Comparison of ENCODE assay signal across 24 mouse cellular contexts in genomic region chr6:5027801-5028200, GRCm38 (mm10).
A peak's percentile ranks its signal among the peaks of the same experiment; 100 is the strongest.
DNase-seq lines count a peak whose midpoint lies in the region; ATAC-seq lines count a peak whose summit lies in the region.
"Had no signal": no experiment of that assay in that cellular context is flagged by ENCODE, and none has a peak within 500 bp of the region (broad histone marks: within the 10 kb centered on the region; RNA-seq: fewer than 3 reads in every experiment).

No protein-coding gene starts in this region.

- H3K9ac ChIP-seq in heart, embryonic 11.5 days (ENCODE audit: low read depth, low read length), result 0 out of 2 replicates have a peak overlapping the region, but pooled peaks have one; percentile 16
- H3K9ac ChIP-seq in heart, embryonic 12.5 days, result no peak overlapping the region
- H3K9ac ChIP-seq: embryonic facial prominence, embryonic 15.5 days; forebrain, embryonic 12.5 days; heart, embryonic 13.5 days; hindbrain, embryonic 12.5 days had no signal

- no peaks in the 10 kb centered on the region for H3K9me3 ChIP-seq in heart, embryonic 11.5 days (replicated peaks; ENCODE audit: control insufficient read depth, low read length)
- H3K9me3 ChIP-seq in heart, embryonic 12.5 days (replicated peaks), result no peaks in the 10 kb centered on the region
- H3K9me3 ChIP-seq in limb, embryonic 10.5 days (replicated peaks), result no peaks in the 10 kb centered on the region
- H3K9me3 ChIP-seq: embryonic facial prominence, embryonic 15.5 days; forebrain, embryonic 12.5 days; heart, embryonic 13.5 days; hindbrain, embryonic 12.5 days had no signal

- ATAC-seq in heart, embryonic 11.5 days (replicated peaks; ENCODE audit: insufficient number of reproducible peaks, low FRiP score, low TSS enrichment), result no peak
- no peak for ATAC-seq in heart, embryonic 12.5 days (ENCODE audit: insufficient number of reproducible peaks, low FRiP score)
- no peak for ATAC-seq in megakaryocyte-erythroid progenitor cell, adult 5-6 weeks (replicated peaks; ENCODE audit: low FRiP score, low TSS enrichment, poor library complexity, severe bottlenecking)
- ATAC-seq: forebrain, embryonic 16.5 days had no signal

- no peaks in the 10 kb centered on the region for H3K36me3 ChIP-seq in heart, embryonic 11.5 days (ENCODE audit: control insufficient read depth, insufficient read depth, low read length)
- no peaks in the 10 kb centered on the region for H3K36me3 ChIP-seq in heart, embryonic 12.5 days
- peaks cover 3% of the 10 kb centered on the region; the same call in 1 of the 2 replicates for H3K36me3 ChIP-seq in limb, embryonic 10.5 days
- H3K36me3 ChIP-seq: embryonic facial prominence, embryonic 15.5 days; forebrain, embryonic 12.5 days; heart, embryonic 13.5 days; hindbrain, embryonic 12.5 days had no signal

- 47% methylated on average over 5 of the region's 5 CpGs for whole genome bisulfite sequencing in heart, embryonic 11.5 days (ENCODE audit: insufficient replicate concordance)
- 49% methylated on average over 5 of the region's 5 CpGs for WGBS in heart, embryonic 12.5 days
- WGBS in limb, embryonic 10.5 days, result 59% methylated on average over 5 of the region's 5 CpGs

- no peak overlapping the region for H3K27ac ChIP-seq in heart, embryonic 11.5 days (ENCODE audit: low read depth, low read length)
- H3K27ac ChIP-seq in heart, embryonic 12.5 days (ENCODE audit: poor library complexity, severe bottlenecking), result no peak overlapping the region
- H3K27ac ChIP-seq in limb, embryonic 10.5 days, result peak overlapping the region; percentile 50; the same call in 1 of the 2 replicates
- H3K27ac ChIP-seq: embryonic facial prominence, embryonic 15.5 days; forebrain, embryonic 12.5 days; gastrocnemius, adult 2 months; heart, embryonic 13.5 days; hindbrain, embryonic 12.5 days had no signal

- no peak overlapping the region for H3K4me3 ChIP-seq in heart, embryonic 11.5 days (ENCODE audit: low read depth, low read length)
- H3K4me3 ChIP-seq in heart, embryonic 12.5 days, result no peak overlapping the region
- H3K4me3 ChIP-seq in limb, embryonic 10.5 days, result no peak overlapping the region
- H3K4me3 ChIP-seq: embryonic facial prominence, embryonic 15.5 days; erythroblast, embryonic 14.5 days; forebrain, embryonic 12.5 days; gastrocnemius, adult 2 months; heart, embryonic 13.5 days; hindbrain, embryonic 12.5 days had no signal

- DNase-seq in adrenal gland, postnatal 10 days, result peak; percentile 25
- DNase-seq in adrenal gland, postnatal 36 days, result no peak
- DNase-seq in MN1 (ENCODE audit: low spot score), result peak; percentile 68
- DNase-seq in limb, embryonic 10.5 days (ENCODE audit: low spot score), result no peak
- no peak for DNase-seq in thymus, postnatal 14 days
- DNase-seq: adrenal gland, adult 8-10 months; cerebellum, adult 18-20 months; cerebellum, adult 9-11 months; cerebellum, postnatal 36 days; gastrocnemius, adult 2 months; gastrocnemius, postnatal 36 days; heart, adult 18-20 months; heart, postnatal 36 days; kidney, adult 18-20 months had no signal

- no peak overlapping the region for H3K4me2 ChIP-seq in heart, embryonic 11.5 days
- H3K4me2 ChIP-seq in heart, embryonic 12.5 days, result no peak overlapping the region
- H3K4me2 ChIP-seq: embryonic facial prominence, embryonic 15.5 days; forebrain, embryonic 12.5 days; heart, embryonic 13.5 days; hindbrain, embryonic 12.5 days had no signal

- no peaks in the 10 kb centered on the region for H3K27me3 ChIP-seq in heart, embryonic 11.5 days (ENCODE audit: control insufficient read depth, insufficient read depth, low read length)
- H3K27me3 ChIP-seq in heart, embryonic 12.5 days (replicated peaks), result no peaks in the 10 kb centered on the region
- no peaks in the 10 kb centered on the region for H3K27me3 ChIP-seq in limb, embryonic 10.5 days (ENCODE audit: low read depth, poor library complexity, severe bottlenecking)
- H3K27me3 ChIP-seq: CH12.LX; embryonic facial prominence, embryonic 15.5 days; forebrain, embryonic 12.5 days; heart, embryonic 13.5 days; hindbrain, embryonic 12.5 days had no signal

- 0 out of 2 replicates have a peak, but pooled peaks cover 2% of the 10 kb centered on the region for H3K4me1 ChIP-seq in heart, embryonic 11.5 days (ENCODE audit: control insufficient read depth, insufficient read depth, low read length)
- peaks cover 14% of the 10 kb centered on the region for H3K4me1 ChIP-seq in heart, embryonic 12.5 days (replicated peaks)
- peaks cover 35% of the 10 kb centered on the region for H3K4me1 ChIP-seq in limb, embryonic 10.5 days
- H3K4me1 ChIP-seq: embryonic facial prominence, embryonic 15.5 days had no signal

Comparison
In these comparisons a context has a peak if more than half of its experiments do, and no peak if none do; other contexts are left out.
1. DNase-seq: peak in adrenal gland, postnatal 10 days (single experiment) and MN1 (single experiment); none in adrenal gland, postnatal 36 days (0 of 2), limb, embryonic 10.5 days (single experiment) and thymus, postnatal 14 days (single experiment).